In the genomic region with DNA sequence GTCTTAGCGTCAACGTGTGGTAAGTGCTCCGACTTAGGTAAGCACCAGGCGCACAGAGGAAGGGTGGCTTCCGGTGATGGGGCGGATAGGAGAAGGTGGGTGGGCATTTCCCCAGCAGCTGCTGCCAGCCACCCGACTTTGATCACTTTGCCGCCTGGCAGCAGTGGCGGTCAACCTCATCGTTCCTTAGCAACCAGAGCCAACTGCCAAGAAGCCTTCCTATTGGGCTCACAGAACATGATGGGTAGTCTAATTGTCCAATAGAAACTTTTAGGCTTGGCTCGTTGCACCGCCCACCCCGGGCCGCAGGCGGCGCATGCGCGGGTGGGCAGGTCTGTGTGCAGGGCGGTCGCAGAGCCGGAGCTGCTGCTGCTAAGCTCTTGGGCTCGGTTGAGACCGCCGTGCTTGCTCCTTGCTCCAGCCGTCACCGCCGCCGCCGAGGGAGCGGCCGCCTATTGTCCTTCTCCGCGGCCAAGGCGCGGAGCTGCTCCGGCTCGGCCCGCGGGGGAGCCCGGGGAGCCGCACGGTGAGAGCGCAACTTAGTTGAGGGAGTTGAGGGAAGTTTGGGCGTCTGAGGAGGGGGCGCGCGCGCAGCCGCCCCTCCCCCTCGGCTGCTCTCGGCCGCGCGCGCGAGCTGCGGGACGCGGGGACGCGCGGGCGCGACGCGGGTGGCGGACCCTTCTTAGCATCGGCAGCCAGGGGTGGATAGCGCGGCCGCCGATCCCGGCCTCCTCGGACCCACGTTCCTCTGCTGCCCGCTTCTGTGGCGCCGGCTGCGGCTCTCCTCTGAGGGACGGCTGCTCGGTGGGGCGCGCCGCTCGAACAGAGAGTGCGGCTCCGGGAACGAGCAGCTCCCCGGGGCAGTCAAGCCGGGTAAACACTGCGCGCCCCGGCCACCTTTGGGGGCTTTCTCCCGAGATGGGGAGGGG, we compare ENCODE assay signal across 8 mouse cellular contexts. TPM values are rescaled to one million over a fixed set of nuclear protein-coding genes. Genes with fewer than 3 reads are reported as not detected.
DNase-seq lines count a peak whose midpoint lies in the region; ATAC-seq lines count a peak whose summit lies in the region.

Gene Akap13, plus strand, starts transcription at position 312 of the 929 bp plus-strand sequence.

- H3K9ac ChIP-seq in hindbrain, embryonic 11.5 days (ENCODE audit: low read depth, low read length): peak within 1 kb of the TSS; percentile 90

- H3K27ac ChIP-seq in hindbrain, embryonic 11.5 days (ENCODE audit: low read depth, low read length): peak within 1 kb of the TSS; percentile 90

- no peaks in the 10 kb centered on the region for H3K36me3 ChIP-seq in hindbrain, embryonic 11.5 days (ENCODE audit: control insufficient read depth, insufficient read depth, low read length)

- under 1% methylated on average over 72 of the region's 94 CpGs for WGBS in hindbrain, embryonic 11.5 days

- peak within 1 kb of the TSS; percentile 76 for H3K4me2 ChIP-seq in hindbrain, embryonic 11.5 days (replicated peaks; ENCODE audit: low read depth, low read length)

- H3K4me3 ChIP-seq in hindbrain, embryonic 11.5 days (ENCODE audit: low read depth, low read length): peak within 1 kb of the TSS; percentile 87

- no peaks in the 10 kb centered on the region for H3K27me3 ChIP-seq in hindbrain, embryonic 11.5 days (ENCODE audit: control insufficient read depth, insufficient read depth, low read length)

- DNase-seq in Muller cell, postnatal 12 days (ENCODE audit: inconsistent ontology term): peak; percentile 100
- peak; percentile 98 for DNase-seq in cerebellum, adult 9-11 months
- peak; percentile 96 to 98 for DNase-seq in frontal cortex, adult 2 months (ENCODE audit: extremely low spot score in 1 of 2, low spot score in 1 of 2)
- DNase-seq in hindbrain, embryonic 11.5 days (ENCODE audit: low spot score): peak; percentile 97
- peak; percentile 96 to 98 for DNase-seq in layer of hippocampus, postnatal 10 days (ENCODE audit: low spot score in 2 of 2)
- DNase-seq in lung, postnatal 10 days: peak; percentile 98
- DNase-seq in ovary, postnatal 36 days (ENCODE audit: low spot score): peak; percentile 97
- DNase-seq in thymus, postnatal 25 days: peak; percentile 98

- ATAC-seq in hindbrain, embryonic 11.5 days (ENCODE audit: low FRiP score): peak; percentile 99

- no peaks in the 10 kb centered on the region for H3K9me3 ChIP-seq in hindbrain, embryonic 11.5 days (ENCODE audit: control insufficient read depth, low read length)

- no peaks in the 10 kb centered on the region for H3K4me1 ChIP-seq in hindbrain, embryonic 11.5 days (replicated peaks; ENCODE audit: control insufficient read depth, insufficient read depth, low read length)

RNA-seq across cellular contexts. Expression of gene Akap13, which starts in this region (rescaled TPM):
- 19.8 and 23.3 TPM in 2 replicates for polyA plus RNA-seq in frontal cortex, adult 2 months (2012; rRNA removed)
- 25.0 and 32.1 TPM in 2 replicates for polyA plus RNA-seq in hindbrain, embryonic 11.5 days (2014; fragmentation: Nextera tagmentation; extraction: Ambion mirVana)
- 10 to 100 TPM; 53.5 to 57.1 TPM for total RNA-seq in layer of hippocampus, postnatal 10 days (2021)

Comparison
In these comparisons a context has a peak if more than half of its experiments do, and no peak if none do; other contexts are left out.
1. Peak in every context shown above with its lines: DNase-seq, ATAC-seq, H3K4me3 ChIP-seq and H3K27ac ChIP-seq.